Mouse (Mus musculus) lung, postnatal 0 days (tissue): ENCODE data around the gene Selenom.
A peak's percentile ranks its signal among the peaks of the same experiment; 100 is the strongest.

Source experiments
- CTCF ChIP-seq: IDR thresholded peaks from 2 replicates; pipeline ENCODE4 v1.5.1; 2016; ENCODE audit warnings: antibody characterized with exemption, mild to moderate bottlenecking
- EP300 ChIP-seq: IDR thresholded peaks from 2 replicates; pipeline ENCODE4 v1.6.1; 2016; ENCODE audit warnings: antibody characterized with exemption, mild to moderate bottlenecking, control low read depth

- TF ChIP-seq CTCF (peak; percentile 96), EP300 (no peak)
Measured at GRCm38 (mm10) chr11:3472484-3472883, 42.0 kb upstream of the Selenom start.
